Mouse (Mus musculus) layer of hippocampus, adult 9-11 months (tissue): ENCODE data around the gene Prkcg.
A peak's percentile ranks its signal among the peaks of the same experiment; 100 is the strongest.

Experiments
- DNase-seq: peaks from one replicate; pipeline ENCODE4 v3.0.0; 2022

Prkcg gene

DNA sequence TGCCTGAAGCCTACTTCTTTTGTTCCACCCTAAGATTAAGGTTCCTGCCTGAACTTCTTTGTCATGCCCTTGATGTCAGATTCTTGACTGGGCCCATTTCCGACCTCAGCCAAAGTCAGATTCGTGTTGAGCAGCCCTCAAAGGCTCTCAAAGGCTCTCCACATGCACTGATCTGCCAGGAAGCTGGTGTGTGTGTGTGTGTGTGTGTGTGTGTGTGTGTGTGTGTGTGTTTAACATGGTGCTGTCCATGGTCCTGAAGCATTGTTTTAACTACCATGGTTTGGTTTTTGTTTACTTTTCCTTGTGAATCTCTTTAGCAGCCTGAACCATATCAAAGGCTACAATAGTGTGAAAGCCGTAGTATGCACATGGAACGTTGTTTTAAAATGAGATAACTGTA, 39.0 kb downstream of the Prkcg start:
- no peak for DNase-seq

DNA sequence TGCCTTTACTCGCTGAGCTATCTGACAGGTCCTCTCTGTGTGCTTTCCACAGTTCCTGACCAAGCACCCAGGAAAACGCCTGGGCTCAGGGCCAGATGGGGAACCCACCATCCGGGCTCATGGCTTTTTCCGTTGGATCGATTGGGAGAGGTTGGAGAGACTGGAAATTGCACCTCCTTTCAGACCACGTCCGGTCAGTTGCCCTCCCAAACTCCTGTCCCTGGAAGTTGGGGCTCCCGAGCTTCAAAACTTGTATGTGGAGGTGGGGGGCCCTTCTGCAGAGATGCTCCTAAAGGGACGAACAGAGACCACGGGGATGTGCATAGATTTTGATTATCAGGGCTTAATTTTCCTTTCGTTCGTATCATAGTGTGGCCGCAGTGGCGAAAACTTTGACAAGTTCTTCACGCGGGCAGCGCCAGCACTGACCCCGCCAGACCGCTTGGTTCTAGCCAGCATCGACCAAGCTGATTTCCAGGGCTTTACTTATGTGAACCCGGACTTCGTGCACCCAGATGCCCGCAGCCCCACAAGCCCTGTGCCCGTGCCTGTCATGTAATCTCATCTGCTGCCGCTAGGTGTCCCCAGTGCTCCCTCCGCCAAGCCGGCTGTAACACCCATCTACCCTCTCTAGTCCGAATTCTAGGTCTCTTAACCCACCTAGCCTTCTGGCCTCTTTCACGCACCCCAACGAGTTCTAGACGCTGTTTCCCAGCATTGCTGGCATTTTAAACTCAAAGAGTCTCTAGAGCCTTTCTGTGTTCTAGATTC, 41.0 kb downstream of the Prkcg start:
- peak; percentile 67 for DNase-seq

DNA sequence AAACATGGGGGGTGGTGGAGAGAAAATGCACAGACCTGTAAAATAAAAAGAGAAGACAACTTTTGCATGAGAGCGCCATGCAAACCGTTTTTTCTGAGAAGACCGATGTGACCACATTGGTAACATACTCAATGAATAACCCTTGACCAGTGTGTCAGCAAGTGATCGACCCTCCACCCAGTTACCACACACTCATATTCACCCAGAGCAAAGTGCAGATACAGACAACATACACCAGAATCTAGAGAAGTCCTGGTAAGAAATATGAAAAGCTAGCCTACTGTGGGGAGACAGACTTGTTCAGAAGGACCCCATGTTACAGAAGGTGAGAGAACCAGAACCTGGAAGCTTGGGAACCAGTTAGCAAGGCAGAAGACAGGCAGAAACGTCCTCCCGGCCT, 42.2 kb downstream of the Prkcg start:
- DNase-seq, result no peak

DNA sequence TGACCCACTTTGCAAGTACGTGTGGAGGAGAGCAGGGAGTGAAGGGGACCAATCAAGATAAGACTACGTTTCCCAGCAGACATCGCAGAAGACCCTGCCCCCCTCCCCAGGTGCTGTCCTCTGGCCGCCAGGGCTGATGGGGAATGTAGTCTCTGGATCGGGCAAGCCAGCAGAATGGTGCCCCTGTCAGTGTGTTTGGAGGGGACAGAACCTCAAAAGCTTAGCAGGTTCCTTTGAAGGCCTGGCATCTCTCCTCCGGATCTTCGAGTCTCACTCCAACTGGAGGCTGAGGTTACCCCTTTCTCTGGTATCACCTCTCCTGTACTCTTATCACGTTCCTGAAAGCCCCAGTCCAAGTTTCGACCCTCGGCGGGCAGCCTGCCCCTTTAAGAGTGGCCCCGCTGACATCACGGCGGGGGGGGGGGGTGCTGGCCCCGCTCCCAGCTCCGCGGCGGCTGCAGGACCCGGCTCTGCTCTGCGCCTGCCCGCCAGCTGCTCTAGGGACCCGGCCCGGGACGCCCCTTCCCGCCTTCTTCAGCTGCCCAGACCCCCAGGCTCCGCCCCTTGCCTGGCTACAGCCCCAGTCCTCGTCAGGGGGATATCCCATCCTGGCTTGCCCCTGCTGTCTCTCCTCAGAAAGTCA, 42.7 kb downstream of the Prkcg start:
- DNase-seq, result peak; percentile 91

DNA sequence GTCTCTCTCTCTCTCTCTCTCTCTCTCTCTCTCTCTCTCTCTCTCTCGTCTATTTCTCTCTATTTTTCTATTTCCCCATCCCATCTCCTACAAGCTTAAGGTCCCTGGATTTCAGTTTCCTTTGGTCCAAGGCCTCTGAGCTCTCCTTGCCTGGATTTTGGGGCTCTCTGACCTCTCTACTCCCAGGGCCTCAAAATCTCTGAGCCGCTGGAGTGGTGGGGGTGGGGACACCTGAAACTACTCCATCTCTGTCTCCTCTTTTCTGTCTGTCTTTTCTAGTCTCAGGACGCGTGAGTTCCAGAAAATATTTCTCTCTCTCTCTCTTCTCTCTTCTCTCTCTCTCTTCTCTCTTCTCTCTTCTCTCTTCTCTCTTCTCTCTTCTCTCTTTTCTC, 43.2 kb downstream of the Prkcg start:
- DNase-seq, result no peak

DNA sequence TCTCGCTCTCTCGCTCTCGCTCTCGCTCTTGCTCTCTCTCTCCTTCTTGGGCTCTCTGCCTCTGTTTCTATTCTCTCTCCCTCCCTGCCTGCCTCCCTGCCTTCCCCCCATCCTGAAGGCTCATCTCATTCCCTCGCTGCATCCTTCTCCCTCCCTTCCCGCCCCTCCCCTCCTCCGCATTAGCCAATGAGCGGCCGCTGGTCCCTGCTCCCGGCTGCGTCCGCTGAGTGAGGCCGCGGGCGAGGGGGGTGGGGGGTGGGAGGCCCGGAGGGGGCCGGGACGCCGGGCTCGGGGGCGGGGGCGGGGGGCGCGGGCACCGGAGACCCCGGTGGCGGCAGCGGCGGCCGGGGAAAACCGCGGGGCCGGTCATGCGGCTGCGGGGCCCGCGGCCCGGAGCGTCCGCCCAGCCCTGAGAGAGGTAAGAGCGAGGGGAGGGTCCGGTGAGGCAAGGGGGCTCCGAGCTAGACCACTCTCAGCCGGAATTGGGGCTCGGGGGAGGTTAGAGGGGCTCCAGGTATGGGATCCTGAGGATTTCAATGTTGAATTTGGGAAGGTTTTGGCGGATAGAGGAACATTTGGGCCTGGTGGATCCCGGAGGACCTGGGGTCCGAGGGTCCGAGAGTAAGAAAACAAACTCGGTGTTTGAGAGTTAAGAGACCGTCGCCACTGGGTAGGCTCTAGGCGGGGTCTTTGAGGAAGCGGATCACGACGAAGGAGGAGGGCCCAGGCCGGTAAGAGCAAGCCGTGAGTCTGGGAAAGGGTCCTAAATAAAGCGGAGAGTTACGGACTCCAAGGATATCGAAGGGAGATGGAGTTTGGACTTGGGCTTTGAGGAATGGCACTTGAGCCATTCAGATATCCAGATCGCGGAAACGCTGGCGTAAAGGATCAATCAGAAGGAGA, 43.9 kb downstream of the Prkcg start, which contains the start of gene Cacng7:
TSS of gene Cacng7 (plus strand) at position 337 of the 903 bp plus-strand sequence.
- peak; percentile 45 for DNase-seq

DNA sequence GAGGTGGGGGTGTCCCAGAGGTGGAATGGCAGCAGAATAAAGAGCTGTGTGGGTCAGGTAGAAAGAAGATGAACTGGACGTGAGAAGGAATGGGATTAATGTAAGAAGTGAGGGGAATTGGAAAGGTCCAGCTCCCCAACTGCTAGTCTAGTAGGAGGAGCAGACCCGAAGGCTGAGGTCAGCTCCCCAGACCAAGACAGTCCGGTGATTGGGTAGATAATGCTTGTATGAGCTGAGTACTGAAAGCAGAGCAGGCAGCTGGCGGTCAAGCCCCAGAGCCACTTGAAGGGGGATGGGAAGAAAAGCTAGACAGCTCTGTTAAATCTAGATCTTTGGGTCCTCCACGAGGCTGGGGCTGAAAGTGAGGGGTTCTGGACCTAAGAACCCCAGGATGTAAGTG, 44.6 kb downstream of the Prkcg start:
- DNase-seq, result no peak

DNA sequence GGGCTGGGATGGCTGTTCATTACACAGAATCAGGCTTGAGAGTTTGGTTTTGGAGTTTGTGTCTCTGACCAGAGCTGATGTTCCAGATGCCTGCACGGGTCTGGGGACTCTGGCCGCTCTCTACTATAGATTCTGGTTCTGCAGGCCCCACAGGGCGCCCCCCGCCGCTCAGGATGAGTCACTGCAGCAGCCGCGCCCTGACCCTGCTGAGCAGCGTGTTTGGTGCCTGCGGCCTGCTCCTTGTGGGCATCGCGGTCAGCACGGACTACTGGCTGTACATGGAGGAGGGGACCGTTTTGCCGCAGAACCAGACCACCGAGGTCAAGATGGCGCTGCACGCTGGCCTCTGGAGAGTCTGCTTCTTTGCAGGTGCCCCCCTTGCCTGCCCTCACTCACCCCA, 47.4 kb downstream of the Prkcg start:
- no peak for DNase-seq

DNA sequence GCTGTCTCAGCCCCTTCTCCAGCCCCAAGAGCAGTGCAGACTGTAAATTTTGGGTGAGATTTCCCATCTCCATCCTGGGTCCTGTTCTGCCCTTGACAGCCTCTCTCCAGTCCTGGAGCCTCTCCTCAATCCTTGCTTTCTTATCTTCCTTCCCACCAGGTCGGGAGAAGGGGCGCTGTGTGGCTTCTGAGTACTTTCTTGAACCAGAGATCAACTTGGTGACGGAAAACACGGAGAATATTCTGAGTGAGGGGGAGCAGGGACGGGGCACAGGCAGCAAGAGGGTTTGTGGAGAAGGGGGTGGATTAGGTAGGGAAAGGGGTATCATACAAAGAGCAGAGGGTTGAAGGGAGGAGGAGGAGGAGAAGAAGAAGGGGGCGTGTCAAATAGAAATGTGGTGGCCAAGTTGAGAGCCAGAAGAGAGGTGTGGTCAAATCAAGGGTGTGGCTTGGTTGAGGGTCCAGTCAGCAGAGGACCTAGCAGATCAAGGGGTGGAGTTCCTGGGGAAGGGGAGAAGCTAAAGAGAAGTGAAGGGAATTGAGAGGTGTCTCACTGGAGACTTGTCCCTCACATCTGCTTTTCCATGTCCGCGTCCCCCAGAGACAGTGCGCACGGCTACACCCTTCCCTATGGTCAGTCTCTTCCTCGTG, 49.4 kb downstream of the Prkcg start:
- no peak for DNase-seq

DNA sequence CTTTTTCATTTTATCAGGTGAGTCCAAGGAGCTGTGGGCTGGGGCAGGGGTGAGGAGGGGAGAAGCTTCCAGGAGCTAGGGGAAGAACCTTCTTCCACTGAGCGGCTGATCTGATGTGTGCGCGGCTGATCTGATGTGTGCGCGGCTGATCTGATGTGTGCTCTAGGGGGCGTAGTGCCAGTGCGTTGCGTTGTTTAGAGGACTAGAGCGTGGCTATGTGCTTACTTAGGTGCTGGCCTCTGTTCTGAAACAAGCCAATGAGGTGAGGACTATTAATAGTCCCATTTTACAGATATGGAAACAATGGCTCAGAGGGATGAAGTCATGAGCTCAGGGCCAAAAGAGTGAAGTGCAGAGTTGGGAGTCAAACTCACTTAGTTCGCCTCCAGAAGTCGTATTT, 50.0 kb downstream of the Prkcg start:
- DNase-seq, result no peak

DNA sequence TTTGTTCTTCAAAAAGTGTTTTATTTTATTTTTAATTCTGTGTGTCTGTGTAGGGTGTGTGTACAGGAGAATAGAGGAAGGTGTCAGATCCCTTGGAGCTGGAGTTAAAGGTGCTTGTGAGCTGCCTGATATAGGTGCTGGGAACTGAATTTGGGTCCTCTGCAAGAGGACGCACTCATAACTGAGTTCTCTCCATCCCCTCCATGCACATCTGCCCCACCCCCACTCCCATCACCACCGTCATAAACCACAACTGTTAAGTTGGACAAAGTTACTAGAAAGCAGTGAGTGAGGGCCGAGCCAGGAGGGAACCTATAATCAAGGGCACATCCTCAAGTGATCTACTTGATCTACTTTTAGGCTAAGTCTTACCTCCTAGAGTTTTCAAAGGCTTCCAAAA, 54.9 kb downstream of the Prkcg start:
- no peak for DNase-seq

DNA sequence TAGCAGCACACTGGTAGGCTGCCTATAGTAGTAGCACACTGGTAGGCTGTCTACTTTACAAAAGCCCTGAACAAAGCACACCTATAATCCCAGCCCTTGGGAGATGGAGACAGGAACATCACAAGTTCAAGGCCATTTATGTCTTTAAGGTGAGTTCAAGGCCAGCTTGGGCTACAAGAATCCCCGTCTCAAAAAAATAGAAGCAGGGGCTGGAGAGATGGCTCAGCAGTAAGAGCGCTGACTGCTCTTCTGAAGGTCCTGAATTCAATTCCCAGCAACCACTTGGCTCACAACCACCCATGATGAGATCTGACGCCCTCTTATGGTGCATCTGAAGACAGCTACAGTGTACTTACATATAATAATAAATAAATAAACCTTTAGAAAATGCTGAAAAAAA, 56.3 kb downstream of the Prkcg start:
- DNase-seq, result no peak

DNA sequence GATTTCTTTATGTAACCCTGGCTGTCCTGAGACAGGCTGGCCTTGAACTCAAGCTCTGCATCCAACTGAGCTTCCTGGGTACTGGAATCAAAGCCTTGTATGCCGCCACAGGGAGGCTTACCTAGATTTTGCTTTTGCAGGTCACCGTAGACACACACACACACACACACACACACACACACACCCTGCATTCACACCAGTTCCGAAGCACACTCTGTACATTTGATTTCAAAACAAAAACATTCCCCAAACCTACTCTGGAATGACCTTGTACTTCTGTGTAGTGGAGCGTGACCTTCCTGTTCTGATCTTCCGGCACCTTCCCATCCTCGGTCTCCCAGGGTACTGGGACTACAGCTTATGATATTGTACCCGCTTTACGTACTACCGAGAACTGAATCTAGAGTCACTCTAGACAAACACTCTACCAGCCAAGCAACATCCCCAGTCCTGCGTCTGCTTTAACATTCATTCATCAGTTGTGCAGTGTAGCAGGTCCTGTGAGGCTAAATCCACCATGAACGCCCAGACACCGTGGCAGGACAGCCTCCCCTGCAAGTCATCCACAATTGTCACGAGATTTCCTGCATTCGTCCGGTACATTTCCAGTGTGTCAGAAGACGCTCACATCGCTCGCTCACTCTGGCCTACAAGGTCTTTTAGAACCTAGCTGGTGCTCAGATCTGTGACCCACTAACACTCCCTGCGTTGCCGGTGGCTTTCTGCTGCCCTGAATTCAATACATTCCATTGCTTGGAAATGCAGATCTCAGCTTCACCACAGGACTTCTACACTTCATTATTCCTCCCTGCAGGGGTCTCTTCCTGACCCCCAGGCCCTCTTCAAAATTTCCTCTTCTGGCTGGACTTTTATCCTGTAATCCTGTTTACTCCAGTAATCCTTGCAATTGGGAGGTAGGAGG, 58.6 kb downstream of the Prkcg start:
- no peak for DNase-seq

DNA sequence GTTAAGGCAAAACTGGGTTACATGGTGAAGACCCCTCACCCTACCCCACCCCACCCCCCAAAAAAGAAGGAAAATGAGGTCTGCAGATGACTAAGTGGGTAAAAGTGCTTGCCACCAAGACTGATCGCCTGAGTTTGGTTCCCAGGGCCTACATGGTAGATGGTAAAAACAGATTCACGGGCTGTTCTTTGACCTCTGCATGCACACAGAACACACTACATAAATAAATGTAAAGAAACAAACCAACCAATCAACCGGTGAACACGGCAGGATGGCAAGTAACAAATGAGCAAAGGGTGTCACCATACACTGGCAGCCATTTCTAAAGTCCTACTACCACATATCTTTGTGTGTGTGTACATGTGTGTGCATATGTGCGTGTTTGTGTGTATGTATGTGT, 59.3 kb downstream of the Prkcg start:
- DNase-seq, result no peak

DNA sequence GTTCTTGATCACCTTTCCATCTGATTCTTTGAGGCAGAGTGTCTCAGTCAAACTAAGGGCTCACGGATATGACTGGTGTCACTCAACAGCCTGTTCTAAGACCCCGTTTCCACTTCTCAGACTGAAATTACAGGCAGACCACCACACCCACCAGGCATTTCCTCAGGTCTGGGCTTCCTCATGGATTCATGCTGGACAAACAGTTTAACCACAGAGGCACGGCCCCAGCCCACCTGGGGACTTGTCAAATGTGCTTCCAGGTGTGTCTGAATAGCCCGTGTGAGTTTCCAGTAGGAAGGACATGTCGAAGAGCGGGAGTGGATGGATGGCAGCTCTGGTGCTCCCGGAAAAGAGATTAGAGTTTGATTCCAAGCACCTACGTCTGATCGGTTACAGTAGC, 60.8 kb downstream of the Prkcg start:
- DNase-seq, result no peak

DNA sequence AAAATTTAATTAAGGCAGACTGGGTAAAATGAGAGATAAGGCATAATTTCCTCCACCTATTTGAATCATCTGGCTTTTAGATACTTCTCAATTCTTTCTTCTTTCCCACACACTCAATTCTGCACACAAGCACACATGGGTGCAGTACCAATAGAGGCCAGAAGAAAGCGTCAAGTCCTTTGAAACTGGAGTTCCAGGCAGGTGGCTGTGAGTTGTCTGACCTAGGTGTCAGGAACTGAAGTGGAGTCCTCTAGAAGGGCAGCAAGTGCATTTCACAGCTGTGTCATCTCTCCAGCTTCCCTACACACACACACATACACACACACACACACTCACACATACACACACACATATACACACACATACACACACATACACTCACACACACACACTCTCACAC, 62.6 kb downstream of the Prkcg start:
- no peak for DNase-seq

DNA sequence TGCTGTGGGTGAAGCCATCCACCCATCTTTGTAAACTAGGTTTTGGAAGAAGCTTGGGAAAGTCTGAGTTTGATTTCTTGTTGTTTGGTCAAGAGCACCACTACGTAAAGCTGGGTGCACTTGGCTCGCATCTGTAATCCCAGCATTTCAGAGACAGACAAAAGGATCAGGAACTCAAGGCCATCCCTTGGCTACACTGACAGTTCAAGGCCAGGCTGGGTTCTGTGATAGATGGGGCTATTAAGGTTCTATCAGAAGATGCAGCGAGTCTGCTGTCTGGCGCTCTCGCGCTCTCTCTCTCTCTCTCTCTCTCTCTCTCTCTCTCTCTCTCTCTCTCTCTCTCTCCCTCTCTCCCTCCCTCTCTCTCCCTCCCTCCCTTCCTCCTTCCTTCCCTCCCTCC, 65.9 kb downstream of the Prkcg start:
- DNase-seq, result no peak

DNA sequence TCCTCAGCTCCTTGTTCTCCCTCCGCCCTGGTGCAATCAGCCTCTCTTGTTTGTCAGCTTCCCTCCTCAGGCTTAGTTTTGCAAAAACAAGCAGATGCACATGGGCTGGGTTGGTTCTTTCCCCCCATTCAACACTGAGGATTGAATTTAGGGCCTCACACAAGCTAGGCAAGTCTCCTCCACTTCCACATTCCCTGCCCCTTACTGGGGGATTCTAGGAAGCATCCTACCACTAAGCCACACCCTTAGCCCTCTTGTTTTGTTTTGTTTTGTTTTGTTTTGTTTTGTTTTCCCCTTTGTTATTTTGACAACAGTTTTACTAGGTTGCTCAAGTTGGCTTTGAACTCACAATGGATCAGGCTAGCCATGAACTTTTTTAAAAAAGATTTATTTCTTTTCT, 71.7 kb downstream of the Prkcg start:
- DNase-seq, result no peak

DNA sequence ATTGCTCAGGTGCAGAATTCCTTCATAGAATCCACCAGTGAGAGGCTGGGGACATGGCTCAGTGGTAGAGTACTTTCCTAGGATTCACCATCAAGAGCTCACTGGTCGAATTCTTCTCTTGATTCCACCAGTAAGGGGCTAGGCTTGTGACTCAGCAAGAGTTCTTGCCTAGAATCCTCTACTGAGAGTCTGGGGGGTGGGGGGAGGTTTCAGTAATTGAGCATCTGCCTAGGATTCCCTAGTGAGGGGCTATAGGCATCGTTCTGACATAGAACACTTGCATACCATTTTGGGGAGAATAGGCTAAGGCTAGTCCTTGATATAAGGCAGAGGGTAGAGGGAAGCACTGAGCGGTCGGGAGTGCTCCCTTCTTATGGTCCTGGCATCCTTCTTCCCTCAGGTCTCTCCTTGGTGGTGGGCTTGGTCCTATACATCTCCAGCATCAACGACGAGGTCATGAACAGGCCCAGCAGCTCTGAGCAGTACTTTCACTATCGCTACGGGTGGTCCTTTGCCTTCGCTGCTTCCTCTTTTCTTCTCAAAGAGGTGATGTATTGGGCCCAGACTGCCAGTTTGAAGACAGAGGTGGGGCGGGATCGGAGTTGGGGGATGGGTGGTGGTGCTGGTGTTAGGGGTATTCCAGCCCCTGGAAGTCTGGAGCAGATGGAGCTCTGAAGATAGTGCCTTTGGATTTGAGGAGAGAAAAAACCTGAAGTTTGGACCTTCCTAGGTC, 76.7 kb downstream of the Prkcg start:
- no peak for DNase-seq

DNA sequence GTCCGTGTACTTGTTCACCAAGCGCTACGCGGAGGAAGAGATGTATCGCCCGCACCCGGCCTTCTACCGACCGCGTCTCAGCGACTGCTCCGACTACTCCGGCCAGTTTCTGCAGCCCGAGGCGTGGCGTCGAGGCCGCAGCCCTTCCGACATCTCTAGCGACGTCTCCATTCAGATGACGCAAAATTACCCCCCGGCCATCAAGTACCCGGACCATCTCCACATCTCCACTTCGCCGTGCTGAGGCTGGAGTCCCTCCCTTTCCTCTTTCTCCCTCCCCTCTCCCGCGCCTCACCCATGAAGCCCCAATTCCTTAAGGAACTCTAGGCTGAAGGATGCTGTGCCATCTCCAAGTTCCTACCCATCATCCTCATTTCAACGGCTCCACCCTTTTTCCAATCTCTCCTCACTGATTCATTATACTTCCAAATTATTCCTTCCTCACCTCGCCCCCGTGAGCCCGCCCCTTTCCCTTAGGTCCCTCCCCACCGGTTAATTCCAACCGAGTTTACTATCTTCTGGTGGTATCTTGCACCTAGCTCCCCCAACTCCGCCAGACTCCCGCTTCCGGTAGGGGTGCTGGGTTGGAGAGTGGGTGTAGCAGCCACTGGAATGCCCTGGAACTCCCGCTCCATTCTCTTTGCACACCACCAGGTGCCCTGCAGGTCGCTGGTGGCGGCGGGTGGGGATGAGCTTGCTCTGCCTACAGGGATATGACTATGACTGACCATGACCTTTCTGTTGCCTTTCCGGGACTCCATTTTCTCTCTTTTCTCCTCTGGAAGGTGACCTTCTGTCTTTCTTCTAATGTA, 77.9 kb downstream of the Prkcg start:
- no peak for DNase-seq
